Mouse (Mus musculus) embryonic facial prominence, embryonic 14.5 days (tissue): ENCODE measurements around the gene Podnl1. TPM values are rescaled to one million over a fixed set of nuclear protein-coding genes. Genes with fewer than 3 reads are reported as not detected.
A peak's percentile ranks its signal among the peaks of the same experiment; 100 is the strongest.

ENCODE experiments used
- ATAC-seq: fragments of 200-750 bp; cut with Nextera tagmentation; 2 replicates; pipeline ENCODE4 v1.8.0; 2017; ENCODE audit warnings: low read depth, moderate number of reproducible peaks, moderate TSS enrichment
- DNase-seq: peaks from one replicate; pipeline ENCODE4 v3.0.0-alpha.2; 2015; ENCODE audit warnings: low spot score
- H3K27ac ChIP-seq: fragments of 300-500 bp; sonication (generic); replicated peaks from 2 replicates; pipeline ENCODE4 v1.5.1; 2014; ENCODE audit warnings: low read depth, mild to moderate bottlenecking, low read length, moderate library complexity
- H3K27me3 ChIP-seq: fragments of 300-500 bp; sonication (generic); replicated peaks from 2 replicates; pipeline ENCODE4 v1.6.1; 2014; ENCODE audit warnings: low read length; ENCODE audit not compliant: control insufficient read depth, insufficient read depth
- H3K36me3 ChIP-seq: fragments of 300-500 bp; sonication (generic); 2 replicates; pipeline ENCODE4 v1.6.1; 2014; ENCODE audit warnings: low read length, mixed read lengths; ENCODE audit not compliant: control insufficient read depth, insufficient read depth
- H3K4me1 ChIP-seq: fragments of 300-500 bp; sonication (generic); 2 replicates; pipeline ENCODE4 v1.6.1; 2014; ENCODE audit warnings: antibody characterized with exemption, low read length; ENCODE audit not compliant: control insufficient read depth, insufficient read depth
- H3K4me2 ChIP-seq: fragments of 300-500 bp; sonication (generic); 2 replicates; pipeline ENCODE4 v1.6.1; 2014; ENCODE audit warnings: low read depth, mild to moderate bottlenecking, low read length, moderate library complexity, mixed read lengths
- H3K4me3 ChIP-seq: fragments of 300-500 bp; sonication (generic); 2 replicates; pipeline ENCODE4 v1.5.1; 2014; ENCODE audit warnings: low read depth, mild to moderate bottlenecking, low read length
- H3K9ac ChIP-seq: fragments of 300-500 bp; sonication (generic); 2 replicates; pipeline ENCODE4 v1.6.1; 2014; ENCODE audit warnings: low read depth, mild to moderate bottlenecking, low read length, moderate library complexity, mixed read lengths
- H3K9me3 ChIP-seq: fragments of 300-500 bp; sonication (generic); 2 replicates; pipeline ENCODE4 v1.6.1; 2016; ENCODE audit warnings: low read length; ENCODE audit not compliant: control insufficient read depth
- WGBS: fragments of 180-500 bp; shearing (Covaris S2); extraction: QIAGEN DNeasy Blood & Tissue Kit; methylation state at CpG from one replicate; pipeline ENCODE4 v1.1.7; 2014; 5-methylcytosine and 5-hydroxymethylcytosine counted together
- polyA plus RNA-seq: library from polyadenylated mRNA; unstranded; fragments of >200 nt; fragmentation: Nextera tagmentation; extraction: Ambion mirVana; gene quantifications from 2 replicates; pipeline ENCODE4 v1.2.1, GENCODE M21; 2014

Gene Podnl1
- polyA plus RNA-seq, 1 experiment from 2014 or later = 2.4 TPM

GRCm38 (mm10) chr8:84090585-84090984 is 35.2 kb upstream of the Podnl1 start:
- DNase-seq = no peak
- ATAC-seq = no peak
- H3K4me3 ChIP-seq = no peak overlapping the region
- no peaks in the 10 kb centered on the region for H3K27me3 ChIP-seq
- H3K4me2 ChIP-seq = no peak overlapping the region
- no peaks in the 10 kb centered on the region for H3K4me1 ChIP-seq
- WGBS = 91% methylated on average over 8 of the region's 8 CpGs
- H3K36me3 ChIP-seq = peaks cover 95% of the 10 kb centered on the region
- no peaks in the 10 kb centered on the region for H3K9me3 ChIP-seq
- H3K27ac ChIP-seq = no peak overlapping the region
- H3K9ac ChIP-seq = no peak overlapping the region

- Histone ChIP-seq H3K27ac (no peak overlapping the region), H3K4me1 (no peaks in the 10 kb centered on the region), H3K4me3 (no peak overlapping the region), H3K4me2 (no peak overlapping the region), H3K27me3 (no peaks in the 10 kb centered on the region), H3K9me3 (no peaks in the 10 kb centered on the region), H3K36me3 (peaks cover 82% of the 10 kb centered on the region), H3K9ac (no peak overlapping the region)
- ATAC-seq = no peak
- WGBS = 76% methylated on average over 6 of the region's 8 CpGs
- DNase-seq = no peak
Observed at GRCm38 (mm10) chr8:84096061-84096460, 29.7 kb upstream of the Podnl1 start.

GRCm38 (mm10) chr8:84098376-84098775 is 27.4 kb upstream of the Podnl1 start:
- H3K4me1 ChIP-seq = peaks cover 3% of the 10 kb centered on the region; the same call in 1 of the 2 replicates
- H3K9ac ChIP-seq = no peak overlapping the region
- peaks cover 72% of the 10 kb centered on the region for H3K36me3 ChIP-seq
- H3K4me3 ChIP-seq = no peak overlapping the region
- no peaks in the 10 kb centered on the region for H3K27me3 ChIP-seq
- H3K9me3 ChIP-seq = no peaks in the 10 kb centered on the region
- no peak overlapping the region for H3K4me2 ChIP-seq
- ATAC-seq (no peak), DNase-seq (no peak)
- WGBS = 98% methylated on average over 6 of the region's 7 CpGs
- no peak overlapping the region for H3K27ac ChIP-seq

GRCm38 (mm10) chr8:84101476-84102270 is 24.1 kb upstream of the Podnl1 start:
- ATAC-seq (no peak), DNase-seq (no peak)
- no peak overlapping the region for H3K27ac ChIP-seq
- H3K27me3 ChIP-seq = no peaks in the 10 kb centered on the region
- H3K4me3 ChIP-seq = no peak overlapping the region
- H3K9ac ChIP-seq = no peak overlapping the region
- peaks cover 40% of the 10 kb centered on the region for H3K36me3 ChIP-seq
- H3K9me3 ChIP-seq = no peaks in the 10 kb centered on the region
- 91% methylated on average over 25 of the region's 25 CpGs for WGBS
- H3K4me2 ChIP-seq = no peak overlapping the region
- H3K4me1 ChIP-seq = peaks cover 6% of the 10 kb centered on the region; the same call in 1 of the 2 replicates

- Histone ChIP-seq H3K9ac (peak overlapping the region; percentile 79), H3K36me3 (peaks cover 21% of the 10 kb centered on the region), H3K27ac (no peak overlapping the region), H3K27me3 (no peaks in the 10 kb centered on the region), H3K9me3 (no peaks in the 10 kb centered on the region), H3K4me1 (peaks cover 6% of the 10 kb centered on the region; the same call in 1 of the 2 replicates), H3K4me2 (peak overlapping the region; percentile 75), H3K4me3 (peak overlapping the region; percentile 70)
- ATAC-seq = no peak
- WGBS = 46% methylated on average over 3 of the region's 3 CpGs
- no peak for DNase-seq
Observed at GRCm38 (mm10) chr8:84103601-84104000, 22.2 kb upstream of the Podnl1 start.

GRCm38 (mm10) chr8:84104221-84104620 is 21.6 kb upstream of the Podnl1 start:
- peak; percentile 80 for ATAC-seq

GRCm38 (mm10) chr8:84104697-84105609 is 20.8 kb upstream of the Podnl1 start, which contains the start of gene Dcaf15:
TSS of gene Dcaf15 (minus strand) at chr8:84104768.
- H3K9me3 ChIP-seq = no peaks in the 10 kb centered on the region
- 7% methylated on average over 40 of the region's 42 CpGs for WGBS
- ATAC-seq (peak; percentile 98), DNase-seq (peak; percentile 100)
- H3K36me3 ChIP-seq = peaks cover 18% of the 10 kb centered on the region
- peaks cover 6% of the 10 kb centered on the region; the same call in 1 of the 2 replicates for H3K4me1 ChIP-seq
- H3K4me2 ChIP-seq = peak within 1 kb of the TSS; percentile 75
- peak within 1 kb of the TSS; percentile 79 for H3K9ac ChIP-seq
- peak within 1 kb of the TSS; percentile 70 for H3K4me3 ChIP-seq
- H3K27me3 ChIP-seq = no peaks in the 10 kb centered on the region
- H3K27ac ChIP-seq = peak within 1 kb of the TSS; percentile 87

More at GRCm38 (mm10) chr8:84104221-84104620, 21.6 kb upstream of the Podnl1 start:
- peak overlapping the region; percentile 75 for H3K4me2 ChIP-seq
- peak overlapping the region; percentile 79 for H3K9ac ChIP-seq
- peaks cover 18% of the 10 kb centered on the region for H3K36me3 ChIP-seq
- H3K4me3 ChIP-seq = peak overlapping the region; percentile 70
- under 1% methylated on average over 22 of the region's 29 CpGs for WGBS
- H3K27ac ChIP-seq = peak overlapping the region; percentile 87
- H3K9me3 ChIP-seq = no peaks in the 10 kb centered on the region
- H3K27me3 ChIP-seq = no peaks in the 10 kb centered on the region
- H3K4me1 ChIP-seq = peaks cover 6% of the 10 kb centered on the region; the same call in 1 of the 2 replicates
- peak; percentile 81 for DNase-seq

GRCm38 (mm10) chr8:84105676-84106075 is 20.1 kb upstream of the Podnl1 start:
- ATAC-seq (no peak), DNase-seq (no peak)
- H3K27ac ChIP-seq = no peak overlapping the region
- no peaks in the 10 kb centered on the region for H3K9me3 ChIP-seq
- no peak overlapping the region; the same call in 1 of the 2 replicates for H3K9ac ChIP-seq
- WGBS = 82% methylated on average over 2 of the region's 2 CpGs
- peaks cover 6% of the 10 kb centered on the region; the same call in 1 of the 2 replicates for H3K4me1 ChIP-seq
- peaks cover 15% of the 10 kb centered on the region for H3K36me3 ChIP-seq
- H3K27me3 ChIP-seq = no peaks in the 10 kb centered on the region
- H3K4me3 ChIP-seq = no peak overlapping the region
- no peak overlapping the region for H3K4me2 ChIP-seq
